Mouse (Mus musculus): ENCODE data around the gene Rps6kl1. TPM values are rescaled to one million over a fixed set of nuclear protein-coding genes. Genes with fewer than 3 reads are reported as not detected.

Rps6kl1 gene
- total and polyA plus RNA-seq, 3 experiments = 5.4 to 6.2 TPM; not detected in 1

GRCm38 (mm10) chr12:85126986-85127603 lies 24.0 kb downstream of the Rps6kl1 start:
- Histone ChIP-seq H3K27me3 (ENCODE audit: control insufficient read depth in 1 of 2, insufficient read depth in 2 of 2, low read length in 2 of 2) (no peaks in the 10 kb centered on the region), H3K4me1 (ENCODE audit: control insufficient read depth in 1 of 2, insufficient read depth in 2 of 2, low read length in 2 of 2) (no peaks in the 10 kb centered on the region), H3K4me3 (ENCODE audit: control insufficient read depth in 1 of 2, insufficient read depth in 1 of 2, low read depth in 2 of 2, low read length in 2 of 2) (no peak overlapping the region), H3K9me3 (replicated peaks; ENCODE audit: insufficient read depth, low read length) (no peaks in the 10 kb centered on the region), H3K9ac (ENCODE audit: control insufficient read depth, low read depth, low read length, poor library complexity, severe bottlenecking) (no peak overlapping the region), H3K36me3 (ENCODE audit: control insufficient read depth in 1 of 2, insufficient read depth in 2 of 2, low read length in 2 of 2) (peaks cover 0 to 51% of the 10 kb centered on the region in 2 experiments; a peak in 3 of 4 replicates), H3K79me2 (ENCODE audit: control insufficient read depth, insufficient read depth, low read length, poor library complexity) (no peaks in the 10 kb centered on the region), H3K27ac (ENCODE audit: control insufficient read depth, low read depth, low read length) (no peak overlapping the region)
- no peak for TF ChIP-seq MYB (IDR thresholded peaks at IDR 0.05; ENCODE audit: low read depth, low read length)
- TF ChIP-seq MAX (IDR thresholded peaks at IDR 0.05; ENCODE audit: low read length) = no peak
- no peak for TF ChIP-seq ZMIZ1 (IDR thresholded peaks at IDR 0.05; ENCODE audit: low read depth, low read length)
- no peak for TF ChIP-seq POLR2AphosphoS2 (IDR thresholded peaks at IDR 0.05; ENCODE audit: low read length)
- TF ChIP-seq NELFE (IDR thresholded peaks at IDR 0.05; ENCODE audit: low read depth, low read length) = no peak
- TF ChIP-seq SMC3 (IDR thresholded peaks at IDR 0.05; ENCODE audit: low read depth, low read length) = no peak
- no peak for TF ChIP-seq POLR2A (IDR thresholded peaks at IDR 0.05; ENCODE audit: control insufficient read depth in 1 of 2, insufficient read depth in 1 of 2, low read depth in 1 of 2, low read length in 2 of 2, poor library complexity in 1 of 2)
- no peak for TF ChIP-seq KAT2A (conservative IDR thresholded peaks at IDR 0.05; ENCODE audit: low read depth, low read length)
- no peak for TF ChIP-seq POLR2AphosphoS5 (IDR thresholded peaks at IDR 0.05; ENCODE audit: borderline replicate concordance, low read depth, low read length)
- TF ChIP-seq E2F4 (IDR thresholded peaks at IDR 0.05; ENCODE audit: borderline replicate concordance, low read depth, low read length) = no peak
- no peak for TF ChIP-seq USF2 (IDR thresholded peaks at IDR 0.05; ENCODE audit: borderline replicate concordance in 1 of 2, insufficient read depth in 1 of 2, low read depth in 1 of 2, low read length in 2 of 2)
- TF ChIP-seq TAL1 (IDR thresholded peaks at IDR 0.05; ENCODE audit: low read length) = no peak
- no peak for TF ChIP-seq RCOR1 (IDR thresholded peaks at IDR 0.05; ENCODE audit: low read depth, low read length)
- no peak for TF ChIP-seq ZKSCAN1 (IDR thresholded peaks at IDR 0.05; ENCODE audit: low read depth, low read length)
- TF ChIP-seq HCFC1 (IDR thresholded peaks at IDR 0.05; ENCODE audit: low read depth, low read length) = no peak
- TF ChIP-seq MEF2A (IDR thresholded peaks at IDR 0.05; ENCODE audit: extremely low read depth, insufficient replicate concordance, low read depth, low read length, poor library complexity, severe bottlenecking) = no peak
- TF ChIP-seq BHLHE40 (IDR thresholded peaks at IDR 0.05; ENCODE audit: borderline replicate concordance, low read depth, low read length) = no peak
- no peak for TF ChIP-seq TCF12 (IDR thresholded peaks at IDR 0.05; ENCODE audit: low read depth, low read length)
- DNase-seq (ENCODE audit: low read depth, low spot score) = no peak

DNA sequence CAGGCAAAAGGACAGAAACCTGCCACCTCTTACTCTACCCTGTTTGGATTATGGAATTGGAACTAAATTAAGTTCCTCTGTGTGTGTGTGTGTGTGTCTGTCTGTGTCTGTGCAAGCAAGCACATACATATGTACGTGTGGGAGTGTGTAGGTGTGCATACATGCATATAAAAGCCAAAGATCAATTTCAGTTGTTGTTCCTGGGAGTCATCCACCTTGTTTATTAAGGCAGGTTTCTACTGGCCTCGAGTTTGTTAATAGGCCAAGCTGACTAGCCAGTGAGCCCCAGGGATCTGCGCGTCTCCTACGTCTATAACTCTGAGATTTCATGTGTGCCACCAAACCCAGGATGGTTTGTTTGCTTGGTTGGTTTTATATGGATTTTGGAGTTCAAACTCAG lies 26.3 kb downstream of the Rps6kl1 start:
- no peak overlapping the region for H3K4me3 ChIP-seq (ENCODE audit: control insufficient read depth in 1 of 2, insufficient read depth in 1 of 2, low read depth in 2 of 2, low read length in 2 of 2)
- no peaks in the 10 kb centered on the region for H3K4me1 ChIP-seq (ENCODE audit: control insufficient read depth in 1 of 2, insufficient read depth in 2 of 2, low read length in 2 of 2)
- H3K27ac ChIP-seq (ENCODE audit: control insufficient read depth, low read depth, low read length) = no peak overlapping the region
- no peak overlapping the region for H3K9ac ChIP-seq (ENCODE audit: control insufficient read depth, low read depth, low read length, poor library complexity, severe bottlenecking)
- H3K79me2 ChIP-seq (ENCODE audit: control insufficient read depth, insufficient read depth, low read length, poor library complexity) = no peaks in the 10 kb centered on the region
- H3K27me3 ChIP-seq (ENCODE audit: control insufficient read depth in 1 of 2, insufficient read depth in 2 of 2, low read length in 2 of 2) = no peaks in the 10 kb centered on the region
- DNase-seq (ENCODE audit: low read depth, low spot score) = no peak
- H3K9me3 ChIP-seq (replicated peaks; ENCODE audit: insufficient read depth, low read length) = no peaks in the 10 kb centered on the region
- H3K36me3 ChIP-seq (ENCODE audit: control insufficient read depth in 1 of 2, insufficient read depth in 2 of 2, low read length in 2 of 2) = peaks cover 0 to 42% of the 10 kb centered on the region in 2 experiments; a peak in 3 of 4 replicates
- TF ChIP-seq GATA1 (IDR thresholded peaks at IDR 0.05; ENCODE audit: low read depth, low read length) = no peak
- no peak for TF ChIP-seq BHLHE40 (IDR thresholded peaks at IDR 0.05; ENCODE audit: borderline replicate concordance, low read depth, low read length)
- no peak for TF ChIP-seq UBTF (IDR thresholded peaks at IDR 0.05; ENCODE audit: borderline replicate concordance, insufficient read depth, low read depth, low read length)
- TF ChIP-seq POLR2A (IDR thresholded peaks at IDR 0.05; ENCODE audit: control insufficient read depth in 1 of 2, insufficient read depth in 1 of 2, low read depth in 1 of 2, low read length in 2 of 2, poor library complexity in 1 of 2) = no peak
- no peak for TF ChIP-seq MAFK (IDR thresholded peaks at IDR 0.05; ENCODE audit: borderline replicate concordance, low read depth, low read length)
- no peak for TF ChIP-seq MAX (IDR thresholded peaks at IDR 0.05; ENCODE audit: low read length)
- no peak for TF ChIP-seq USF2 (IDR thresholded peaks at IDR 0.05; ENCODE audit: borderline replicate concordance in 1 of 2, insufficient read depth in 1 of 2, low read depth in 1 of 2, low read length in 2 of 2)
- TF ChIP-seq POLR2AphosphoS5 (IDR thresholded peaks at IDR 0.05; ENCODE audit: borderline replicate concordance, low read depth, low read length) = no peak
- TF ChIP-seq MXI1 (IDR thresholded peaks at IDR 0.05; ENCODE audit: low read depth, low read length) = no peak
- TF ChIP-seq MYC (IDR thresholded peaks at IDR 0.05; ENCODE audit: low read depth, low read length) = no peak
- no peak for TF ChIP-seq ZMIZ1 (IDR thresholded peaks at IDR 0.05; ENCODE audit: low read depth, low read length)
- no peak for TF ChIP-seq ETS1 (IDR thresholded peaks at IDR 0.05; ENCODE audit: low read depth, low read length)
- no peak for TF ChIP-seq USF1 (IDR thresholded peaks at IDR 0.05; ENCODE audit: low read depth, low read length)
- TF ChIP-seq TAL1 (IDR thresholded peaks at IDR 0.05; ENCODE audit: low read length) = no peak
- no peak for TF ChIP-seq HCFC1 (IDR thresholded peaks at IDR 0.05; ENCODE audit: low read depth, low read length)
- TF ChIP-seq MAZ (IDR thresholded peaks at IDR 0.05; ENCODE audit: low read depth, low read length) = no peak
- TF ChIP-seq TCF12 (IDR thresholded peaks at IDR 0.05; ENCODE audit: low read depth, low read length) = no peak

Measured in MEL (cell line).